Mouse (Mus musculus): Measurements from ENCODE around the gene H2-M10.4.
"Not testable (repeated sequence)": the region's sequence is repeated elsewhere in the genome, so short reads cannot be mapped to it uniquely, and the experiment has no call there.

The H2-M10.4 gene

DNA sequence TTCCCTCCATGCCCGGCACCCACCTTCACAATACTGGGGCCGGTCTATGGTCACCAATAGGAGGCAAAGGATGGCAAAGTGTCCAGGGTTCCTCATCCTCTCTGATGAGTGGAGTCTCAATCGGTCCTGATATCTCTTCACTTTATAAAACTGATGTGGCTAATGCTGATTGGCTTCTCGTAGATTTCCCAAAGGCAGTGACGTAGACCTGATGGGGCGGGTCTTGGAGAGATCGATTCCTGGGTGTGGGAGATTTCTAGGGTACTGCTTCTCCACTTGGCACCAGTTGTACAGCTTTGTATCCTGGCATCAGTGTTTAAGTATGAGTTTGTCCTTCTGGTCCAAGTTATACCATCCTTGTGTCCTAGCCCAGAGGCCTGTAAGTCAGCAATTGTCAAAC lies at the start of gene H2-M10.4:
Gene H2-M10.4 (minus strand): TSS at position 101 of the 400 bp plus-strand sequence.
- no peak for DNase-seq (ENCODE audit: low spot score)

GRCm38 (mm10) chr17:36503910-36504309 lies 41.8 kb upstream of the H2-M10.4 start:
- DNase-seq (ENCODE audit: low spot score) = no peak

GRCm38 (mm10) chr17:36500435-36500834 lies 38.3 kb upstream of the H2-M10.4 start:
- DNase-seq (ENCODE audit: low spot score) = no peak

GRCm38 (mm10) chr17:36488181-36488580 lies 26.0 kb upstream of the H2-M10.4 start:
- not testable (repeated sequence) for DNase-seq (ENCODE audit: low spot score)

- no peak for DNase-seq (ENCODE audit: low spot score)
These were observed 24.6 kb upstream of the H2-M10.4 start for GRCm38 (mm10) chr17:36486687-36487230.

DNA sequence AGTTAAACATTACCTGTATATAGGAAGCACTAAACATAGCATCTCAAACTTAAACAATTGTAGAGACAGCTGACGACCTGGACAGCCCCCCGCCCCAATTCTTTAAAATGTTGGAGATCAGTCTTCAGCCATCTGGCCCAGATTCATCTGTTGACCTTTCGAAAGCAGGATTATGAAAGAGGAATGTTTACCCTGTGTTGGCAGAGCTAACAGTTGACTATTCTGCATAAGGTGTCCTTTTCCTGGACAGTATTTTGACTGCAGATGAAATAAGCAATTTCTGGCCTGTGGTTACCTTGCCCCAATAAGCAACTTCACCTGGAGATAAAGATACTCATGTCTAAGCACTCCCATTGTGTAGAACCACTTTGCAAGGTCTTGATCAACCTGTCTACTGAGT lies 21.7 kb upstream of the H2-M10.4 start:
- no peak for DNase-seq (ENCODE audit: low spot score)

DNA sequence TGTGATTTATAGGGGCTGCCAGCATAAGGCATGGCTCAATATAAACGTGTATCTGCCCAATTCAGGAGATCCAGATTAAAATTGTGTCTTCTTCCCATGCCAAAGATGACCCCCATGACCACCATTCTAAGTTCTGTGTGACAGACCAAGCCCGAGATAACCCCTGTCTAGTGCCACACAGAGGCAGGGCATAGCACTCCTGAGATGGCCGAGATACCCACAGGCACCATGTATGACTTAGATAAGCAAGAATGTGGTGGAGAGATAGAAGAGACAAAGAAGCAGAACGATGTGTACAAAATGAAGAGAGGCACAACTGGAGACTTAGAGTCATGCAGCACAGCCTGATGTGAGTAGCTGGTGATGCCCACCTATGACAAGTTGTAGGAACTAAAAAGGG lies 5.9 kb downstream of the H2-M10.4 start:
- no peak for DNase-seq (ENCODE audit: low spot score)

DNA sequence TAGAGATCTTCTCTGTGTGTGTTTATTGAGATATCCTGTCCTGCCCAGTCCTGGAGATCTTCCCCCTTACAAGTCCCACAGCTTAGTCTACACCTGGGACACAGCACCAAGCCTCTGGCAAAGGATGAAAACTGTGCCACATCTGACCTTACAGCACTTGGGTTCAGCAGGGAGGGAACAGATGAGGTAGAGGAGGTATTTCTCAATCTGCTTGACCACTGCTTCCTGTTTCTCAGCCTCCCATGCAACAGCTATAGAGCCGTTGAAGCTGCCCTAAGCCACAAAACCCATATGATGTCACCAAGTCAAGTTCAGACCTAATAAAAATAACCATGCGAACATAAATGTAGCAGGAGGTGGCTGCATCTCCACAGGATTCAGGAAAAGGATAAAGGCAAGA lies 30.7 kb downstream of the H2-M10.4 start:
- no peak for DNase-seq (ENCODE audit: low spot score)

GRCm38 (mm10) chr17:36418091-36418754 lies 43.9 kb downstream of the H2-M10.4 start:
- DNase-seq (ENCODE audit: low spot score) = peak; percentile 64

GRCm38 (mm10) chr17:36417416-36417815 lies 44.7 kb downstream of the H2-M10.4 start:
- no peak for DNase-seq (ENCODE audit: low spot score)

DNA sequence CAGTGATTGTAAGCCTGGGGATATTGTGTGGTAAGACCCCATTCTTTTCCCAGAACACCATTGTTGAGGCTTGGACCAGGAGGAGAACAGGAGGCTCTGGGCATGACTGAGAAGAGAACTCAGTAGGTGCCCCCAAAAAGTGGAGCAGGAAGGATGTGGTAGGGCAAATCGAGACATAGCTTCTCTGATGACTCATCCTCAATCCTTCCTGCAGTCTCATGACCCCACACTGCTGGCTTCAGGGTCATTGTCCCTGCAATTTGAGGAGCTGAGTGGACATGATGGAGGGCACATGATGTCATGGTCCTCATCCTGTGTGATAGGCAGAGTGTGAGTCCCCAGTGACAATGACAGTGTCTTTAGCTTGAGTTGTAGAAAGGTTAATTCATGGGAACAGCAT lies 46.7 kb downstream of the H2-M10.4 start:
- DNase-seq (ENCODE audit: low spot score) = no peak

GRCm38 (mm10) chr17:36414361-36414760 lies 47.8 kb downstream of the H2-M10.4 start:
- DNase-seq (ENCODE audit: low spot score) = no peak
